Mouse (Mus musculus) spleen, postnatal 10 days (tissue): ENCODE data around the gene Zdhhc5.
A peak's percentile ranks its signal among the peaks of the same experiment; 100 is the strongest.

Experiments used
- DNase-seq, 2 experiments: peaks; one replicate each; pipeline ENCODE4 v3.0.0; 2021 to 2022; ENCODE audit warnings: low spot score in 2 of 2

Zdhhc5 gene

DNA sequence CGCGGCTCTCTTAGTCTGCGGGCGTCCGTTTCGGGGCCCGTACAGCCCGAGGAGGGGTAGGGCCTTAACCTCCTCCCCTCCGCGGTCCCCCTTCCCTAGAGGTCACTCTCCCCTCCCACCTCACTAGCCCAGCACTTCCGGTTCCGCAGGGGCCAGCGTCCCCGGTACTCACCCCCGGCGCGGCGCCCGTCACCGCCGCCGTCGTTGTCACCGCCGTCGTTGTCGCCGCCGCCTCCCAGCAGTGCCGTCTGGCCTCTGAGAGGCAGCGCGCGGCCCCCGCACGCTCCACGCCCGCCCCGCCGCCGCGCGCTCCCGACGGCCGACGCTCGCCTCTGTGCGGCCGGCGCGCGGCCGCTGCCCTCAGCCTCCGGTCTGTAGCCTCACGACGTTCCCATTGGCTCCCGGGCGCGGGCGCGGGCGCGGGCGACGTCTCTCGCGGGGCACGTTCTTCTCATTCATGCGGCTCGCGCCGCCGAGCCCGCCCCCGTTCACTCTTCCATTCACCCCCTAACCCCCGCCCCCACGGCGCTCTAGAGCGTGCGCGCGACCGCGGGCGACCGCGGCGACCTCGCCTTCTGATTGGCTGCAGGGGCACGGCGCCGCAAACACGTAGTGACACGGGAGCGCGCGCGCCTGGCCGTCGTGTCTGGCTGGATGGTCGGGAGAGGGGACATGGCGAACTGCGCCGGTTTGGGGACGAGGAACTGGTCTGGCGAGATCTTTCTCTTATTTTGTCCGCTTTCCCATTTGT, at the start of gene Zdhhc5:
Gene Zdhhc5, minus strand, starts transcription at position 370 of the 751 bp plus-strand sequence.
- peak; percentile 95 to 99 for DNase-seq

DNA sequence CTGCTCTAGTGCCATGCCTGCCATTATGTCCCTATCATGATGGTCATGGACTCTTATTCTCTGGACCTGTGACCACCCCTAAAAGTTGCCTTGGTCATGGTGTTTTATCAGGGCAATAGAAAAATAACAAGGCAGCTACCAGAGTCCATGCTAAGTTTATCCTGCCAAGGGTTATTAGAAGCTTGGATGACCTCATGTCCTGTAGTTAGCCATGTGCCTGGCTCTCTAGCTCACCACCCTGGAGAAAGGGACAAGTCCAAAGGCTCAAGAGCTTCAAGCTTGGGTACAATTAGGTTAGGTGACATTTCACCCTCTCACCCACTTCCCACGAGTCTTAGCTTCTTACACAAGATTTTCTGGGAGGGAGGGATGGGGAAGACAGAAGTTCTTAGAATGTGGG, 47.8 kb upstream of the Zdhhc5 start:
- no peak for DNase-seq

DNA sequence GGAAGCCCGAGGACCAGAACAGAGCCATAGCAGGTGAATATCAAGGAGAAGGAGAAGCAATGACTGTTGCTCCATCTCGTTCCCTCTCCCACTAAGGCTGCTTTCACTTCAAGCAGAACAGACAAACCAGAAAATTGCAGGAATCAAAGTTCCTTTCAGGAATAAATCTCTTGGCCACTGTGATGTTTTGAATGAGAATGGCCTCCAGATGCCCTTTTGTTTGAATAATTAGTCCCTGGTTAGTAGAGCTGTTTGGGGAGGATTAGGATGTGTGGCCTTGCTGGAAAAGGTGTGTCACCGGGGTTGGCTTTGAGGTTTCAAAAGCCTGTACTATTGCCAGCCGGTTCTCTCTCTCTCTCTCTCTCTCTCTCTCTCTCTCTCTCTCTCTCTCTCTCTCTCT, 47.3 kb upstream of the Zdhhc5 start:
- no peak for DNase-seq

DNA sequence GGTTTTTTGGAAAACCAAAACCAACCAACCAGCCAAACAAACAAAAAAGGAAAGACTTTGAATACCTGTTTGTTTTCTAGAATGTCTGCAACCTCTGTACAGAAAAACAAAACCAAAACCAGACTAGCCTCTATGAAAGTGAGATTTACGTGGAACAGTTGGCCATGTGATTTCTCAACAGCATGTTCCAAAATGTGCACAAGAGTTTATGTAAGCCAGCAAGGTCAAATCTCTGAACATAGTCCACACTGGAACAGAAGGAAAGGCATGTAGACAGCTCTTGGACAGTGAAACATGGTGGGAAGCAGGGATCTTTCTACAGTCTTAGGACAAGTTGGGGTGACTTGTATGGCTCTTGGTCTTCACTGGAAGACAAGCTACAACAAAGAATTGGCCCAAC, 46.9 kb upstream of the Zdhhc5 start:
- no peak for DNase-seq

DNA sequence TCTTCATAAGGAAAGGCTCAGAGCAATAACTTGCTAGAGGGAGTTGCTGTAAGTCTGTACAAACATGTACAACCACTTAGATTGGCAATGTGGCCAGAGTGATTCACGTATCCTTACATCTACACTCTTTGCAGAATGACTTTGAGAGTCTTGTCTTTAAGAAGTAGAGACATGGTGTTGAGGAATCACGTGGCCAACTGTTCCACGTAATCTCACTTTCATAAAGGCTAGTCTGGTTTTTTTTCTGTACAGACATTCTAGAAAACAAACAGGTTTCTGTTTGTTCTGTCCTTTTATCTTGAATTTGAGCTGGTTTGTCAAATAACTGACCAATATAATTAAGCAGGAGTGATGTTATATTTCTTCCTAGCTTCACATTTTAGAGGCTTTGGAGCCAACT, 46.3 kb upstream of the Zdhhc5 start:
- DNase-seq = no peak

DNA sequence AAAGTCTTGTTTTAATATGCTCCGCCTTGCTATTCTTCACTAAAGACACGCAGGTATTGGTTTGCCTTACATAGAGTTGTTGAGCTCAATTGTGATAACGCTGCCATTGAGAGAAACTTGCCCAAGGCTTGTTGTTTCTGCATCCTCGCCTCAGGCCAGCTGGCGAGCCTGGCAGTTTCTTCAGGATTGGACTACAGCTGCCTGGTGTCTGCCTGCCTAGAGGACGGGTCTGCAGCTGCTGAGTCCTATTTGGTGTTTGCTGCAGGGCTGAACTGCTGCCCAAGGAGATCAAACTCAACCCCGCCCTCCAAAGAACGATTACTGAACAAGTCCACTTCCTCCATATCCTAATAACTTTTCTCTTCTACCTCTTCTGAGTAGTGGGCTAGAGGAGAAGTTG, 45.8 kb upstream of the Zdhhc5 start:
- no peak for DNase-seq

DNA sequence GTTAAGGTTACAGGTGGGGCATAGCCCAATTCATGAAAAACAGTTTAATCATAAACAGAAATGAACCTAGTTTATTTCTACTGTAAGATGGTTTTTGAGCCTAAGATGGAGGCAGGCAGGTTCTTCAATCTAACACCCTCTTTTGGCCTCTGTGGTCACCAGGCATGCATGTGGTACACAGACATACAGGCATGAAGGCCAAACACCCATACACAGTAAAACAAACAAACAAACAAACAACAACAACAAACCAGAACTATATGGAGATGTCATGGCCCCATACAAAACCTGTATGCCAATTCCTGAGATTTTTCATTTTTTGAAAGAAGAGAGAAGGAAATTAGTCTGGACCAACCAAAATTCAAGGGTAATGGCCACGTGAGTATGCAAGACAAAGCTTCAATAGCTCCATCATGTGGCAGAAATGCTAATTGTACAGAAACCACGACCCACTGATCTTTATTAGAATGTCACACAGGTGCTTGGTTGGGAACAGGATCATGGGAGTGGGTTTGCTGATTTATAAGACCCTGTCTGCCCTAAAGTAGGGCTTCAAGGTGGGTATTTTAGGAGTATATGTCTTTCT, 43.7 kb upstream of the Zdhhc5 start:
- DNase-seq = peak; percentile 18 to 34

DNA sequence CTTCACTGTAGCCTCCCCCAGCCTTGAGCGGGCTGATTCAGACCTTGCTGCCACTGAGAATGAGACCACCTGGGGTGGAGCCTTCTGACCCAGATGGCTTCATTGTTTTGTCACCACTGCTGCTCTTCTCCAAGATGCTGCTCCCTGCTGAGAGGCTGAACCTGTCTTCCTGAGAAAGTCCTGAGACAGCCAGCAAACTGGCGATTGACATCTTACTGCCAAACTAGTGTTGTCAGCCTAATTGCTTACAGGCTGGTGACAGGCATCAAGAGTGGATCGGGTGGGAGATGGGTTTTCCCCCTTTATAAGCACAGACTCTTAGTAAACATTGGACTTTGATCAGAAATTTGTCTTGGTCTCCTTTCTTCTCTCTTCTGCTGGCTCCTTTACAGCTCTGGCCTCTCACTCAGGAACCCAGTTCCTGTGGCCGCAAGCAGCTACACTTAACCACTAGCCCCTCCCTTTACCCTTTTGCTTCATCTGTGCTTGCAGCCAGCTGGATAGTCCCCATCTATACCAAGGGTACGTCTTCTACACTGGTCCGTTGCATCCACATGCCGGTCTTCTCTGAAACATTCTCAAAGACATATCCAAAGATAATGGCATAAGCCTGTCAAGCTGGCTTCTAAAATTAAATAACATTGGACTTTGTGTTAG, 42.2 kb upstream of the Zdhhc5 start:
- no peak for DNase-seq

DNA sequence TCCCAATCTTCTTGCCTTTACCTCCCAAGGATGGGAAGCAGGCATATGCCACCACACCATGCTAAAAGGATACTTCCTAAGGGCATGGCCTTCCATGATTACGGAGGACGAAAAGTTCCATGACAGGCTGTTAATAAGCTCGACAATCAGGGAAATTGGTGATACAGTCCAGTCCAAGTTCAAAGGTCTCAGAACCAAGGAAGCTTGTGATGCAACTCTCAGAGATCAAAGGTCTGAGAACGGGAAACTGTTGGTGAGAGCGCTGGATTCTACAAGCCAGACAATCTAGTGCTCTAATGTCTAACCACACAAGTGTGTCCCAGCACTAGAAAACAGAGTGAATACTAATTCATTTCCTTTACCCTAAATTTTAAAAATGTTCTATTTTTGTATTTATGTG, 41.3 kb upstream of the Zdhhc5 start:
- DNase-seq = no peak

DNA sequence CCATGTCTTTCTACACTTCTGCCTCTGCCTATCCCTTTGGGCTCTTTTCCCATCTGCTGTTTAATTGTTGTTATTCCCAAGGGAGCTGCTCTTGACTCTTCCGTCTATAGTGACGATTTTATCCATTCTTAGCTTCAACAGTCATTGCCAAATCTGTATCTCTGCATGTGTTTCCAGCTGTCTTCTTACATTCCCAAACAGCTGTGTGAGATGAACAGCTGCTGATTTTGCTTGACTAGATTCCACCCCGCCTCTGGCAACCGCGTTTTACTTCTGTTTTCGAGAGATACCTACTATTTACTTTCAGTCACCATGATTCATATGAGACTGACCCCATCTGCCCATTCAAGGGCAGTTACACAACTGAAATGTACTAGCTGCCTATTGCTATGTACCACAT, 35.1 kb upstream of the Zdhhc5 start:
- DNase-seq = no peak

DNA sequence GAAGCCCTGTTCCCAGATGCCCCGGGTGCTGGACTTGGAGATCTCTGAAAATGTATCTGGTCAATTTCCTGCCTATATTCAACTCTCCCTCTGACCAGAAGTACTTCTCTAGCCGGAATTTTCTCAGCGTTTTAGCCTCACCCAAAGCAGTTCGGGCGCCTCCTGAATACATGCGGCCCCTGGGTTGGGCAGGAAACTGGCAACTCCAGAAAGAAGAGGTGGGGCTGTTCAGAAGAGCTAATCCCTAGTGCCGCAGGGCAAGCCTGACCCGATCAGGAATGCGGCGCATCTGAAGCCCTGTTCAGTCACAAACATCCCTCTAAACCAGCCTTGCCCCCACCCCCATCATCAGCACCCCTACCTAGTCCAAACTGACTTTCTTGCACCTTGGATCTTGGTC, 29.1 kb upstream of the Zdhhc5 start:
- DNase-seq = no peak

DNA sequence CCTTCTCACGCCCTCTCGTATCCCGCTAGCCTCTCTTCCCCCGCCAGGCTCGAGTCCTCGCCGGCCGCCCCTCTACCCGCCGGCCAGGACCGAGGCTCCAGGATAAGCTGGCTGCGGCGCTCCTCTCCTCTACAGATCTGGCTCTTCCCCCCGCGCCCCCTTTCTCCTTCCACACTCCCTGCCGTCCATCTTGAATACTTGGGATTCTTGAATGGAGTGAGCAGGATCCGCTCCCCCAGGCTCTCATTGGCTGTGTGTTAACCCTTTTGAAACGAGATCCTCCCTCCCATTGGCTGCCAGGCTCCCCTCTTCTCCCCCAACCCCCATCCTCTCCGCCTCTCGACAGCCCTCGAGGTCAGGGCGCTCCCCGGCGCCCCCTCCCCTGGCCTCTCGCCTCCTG, 28.6 kb upstream of the Zdhhc5 start, which contains the start of gene Gm19426:
Gene Gm19426, minus strand, starts transcription at position 95 of the 400 bp plus-strand sequence.
- DNase-seq = peak; percentile 43 to 47

DNA sequence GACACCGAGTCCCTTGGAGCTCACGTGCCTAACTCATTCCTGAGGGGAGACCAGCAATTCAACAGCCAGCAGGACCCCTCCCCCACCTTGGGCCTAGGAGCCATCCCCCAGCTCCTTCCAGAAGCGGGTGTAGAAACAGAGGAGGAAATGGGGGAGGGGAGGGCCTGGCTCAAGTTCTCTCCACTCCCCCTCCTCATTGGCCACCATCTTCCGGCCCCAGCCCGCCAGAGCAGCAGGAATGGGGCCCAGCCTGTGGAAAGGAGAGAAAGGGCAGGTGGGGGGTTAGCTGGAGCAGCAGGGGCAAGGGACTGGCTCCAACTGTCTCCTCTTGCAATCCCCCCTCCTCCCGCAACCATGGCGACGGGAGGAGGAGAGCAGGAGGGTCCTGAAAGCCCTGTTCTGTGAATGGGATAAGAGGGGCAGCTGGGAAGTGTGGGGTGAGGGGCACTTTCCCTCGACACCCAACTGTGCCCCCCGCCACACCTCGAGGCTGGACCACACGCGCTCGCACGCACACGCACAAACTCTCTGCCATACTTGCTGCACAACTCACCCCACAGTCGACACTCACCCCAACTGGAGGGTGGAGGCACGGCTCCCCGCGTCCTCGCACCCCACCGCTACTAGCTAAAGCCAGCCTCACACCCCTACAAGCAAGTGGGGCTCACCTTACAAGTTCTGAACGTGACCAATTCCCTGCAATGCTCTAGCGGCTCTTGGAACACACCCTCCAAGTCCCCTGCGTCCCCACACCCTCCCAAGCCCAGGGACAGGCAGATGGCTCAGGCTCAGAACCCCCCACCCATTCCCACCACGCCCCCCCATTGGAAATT, 27.7 kb upstream of the Zdhhc5 start:
- DNase-seq = peak; percentile 33 to 53

DNA sequence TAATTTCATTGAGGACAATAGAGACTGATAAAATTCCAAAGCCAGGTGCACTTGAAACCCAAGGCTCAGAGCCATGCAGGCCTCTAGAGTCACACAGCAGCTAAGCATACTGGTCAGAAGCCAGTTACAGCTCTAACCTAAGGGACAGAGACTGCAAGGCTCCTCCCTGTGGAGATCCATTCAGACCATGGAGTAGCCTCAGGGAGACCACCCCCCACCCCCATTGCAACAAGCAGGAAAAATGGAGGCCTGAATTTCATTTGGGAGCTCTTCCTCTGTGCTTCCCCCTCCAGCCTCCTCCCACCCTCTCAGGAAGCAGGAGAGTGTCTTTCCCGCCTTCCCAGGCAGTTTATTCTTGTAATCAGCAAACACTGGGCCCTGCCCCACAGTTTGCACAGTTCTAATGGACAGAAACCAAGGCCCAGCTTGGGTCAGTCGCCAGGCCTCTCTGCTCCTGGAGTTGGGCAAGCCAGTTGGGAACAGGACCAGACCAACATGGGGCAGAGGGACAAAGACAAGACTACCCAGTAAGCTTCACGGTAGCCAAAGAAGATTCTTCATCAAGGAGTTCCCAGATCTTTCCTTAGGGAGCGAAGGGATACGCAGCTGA, 27.0 kb upstream of the Zdhhc5 start:
- DNase-seq = no peak

DNA sequence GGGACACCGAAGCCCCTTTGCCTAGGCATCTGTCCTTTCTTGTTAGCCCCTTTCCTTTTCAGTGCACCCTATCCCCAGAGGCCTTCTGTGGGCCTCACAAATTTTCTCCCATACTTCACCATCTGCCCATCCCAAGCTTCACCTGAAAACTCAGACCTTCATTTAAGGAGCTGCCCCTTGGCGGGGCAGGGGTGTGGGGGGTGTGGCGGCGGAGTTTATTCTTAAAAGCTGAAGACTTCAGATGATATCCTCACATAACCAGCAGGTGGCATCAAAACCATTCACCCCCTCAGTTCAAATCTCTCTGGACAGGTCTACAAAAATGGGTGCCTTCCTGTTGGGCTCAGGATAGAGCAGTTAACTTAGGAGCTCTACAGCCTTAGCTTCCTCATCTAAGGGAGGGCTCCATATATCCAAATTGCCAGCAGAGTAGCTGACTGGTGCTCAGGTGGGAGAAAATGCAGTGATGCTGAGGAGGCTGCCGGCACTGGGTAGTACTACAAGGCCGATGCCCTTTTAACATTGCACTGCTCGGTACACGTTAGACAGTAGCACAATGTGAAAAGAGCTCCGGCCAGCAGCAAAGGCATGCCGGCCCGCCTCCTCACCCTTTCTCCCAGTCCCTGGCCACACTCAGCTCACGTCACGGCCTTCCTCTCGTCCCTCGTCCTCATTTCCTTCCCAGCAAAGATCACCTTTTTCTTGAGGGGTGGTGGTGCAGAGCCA, 25.8 kb upstream of the Zdhhc5 start:
- DNase-seq = peak in 1 of 2 experiments; percentile 44

DNA sequence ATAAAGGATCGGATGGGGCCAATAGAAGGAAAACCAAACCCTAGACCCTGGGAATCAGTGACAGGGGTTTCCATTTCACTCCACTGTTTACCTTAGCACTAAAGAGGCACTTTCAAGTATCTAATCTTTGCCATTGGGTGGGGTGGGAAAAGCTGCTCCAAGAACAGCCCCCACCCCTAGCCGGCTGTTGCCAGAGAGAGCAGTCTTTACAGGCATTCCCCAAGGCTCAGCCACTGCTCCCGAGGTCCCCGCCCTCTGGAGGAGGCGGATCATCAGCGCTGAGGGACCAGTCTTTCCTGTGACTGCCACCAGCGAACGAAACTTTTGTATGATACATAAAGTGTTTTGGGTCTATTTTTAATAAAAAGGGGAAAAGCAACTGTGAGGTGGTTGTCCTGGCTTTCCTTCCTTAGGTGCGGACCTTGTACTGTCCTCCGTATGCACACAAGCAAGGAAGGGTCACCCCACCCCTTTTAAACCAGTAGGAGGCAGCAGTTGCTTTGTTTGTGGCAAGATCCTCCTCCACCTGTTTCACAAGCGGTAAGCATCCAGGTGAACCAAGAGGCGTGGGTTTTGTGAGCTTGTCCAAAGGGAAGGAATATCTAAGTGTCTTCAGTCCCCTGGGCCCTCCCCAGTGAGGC, 23.4 kb upstream of the Zdhhc5 start:
- DNase-seq = peak; percentile 45

DNA sequence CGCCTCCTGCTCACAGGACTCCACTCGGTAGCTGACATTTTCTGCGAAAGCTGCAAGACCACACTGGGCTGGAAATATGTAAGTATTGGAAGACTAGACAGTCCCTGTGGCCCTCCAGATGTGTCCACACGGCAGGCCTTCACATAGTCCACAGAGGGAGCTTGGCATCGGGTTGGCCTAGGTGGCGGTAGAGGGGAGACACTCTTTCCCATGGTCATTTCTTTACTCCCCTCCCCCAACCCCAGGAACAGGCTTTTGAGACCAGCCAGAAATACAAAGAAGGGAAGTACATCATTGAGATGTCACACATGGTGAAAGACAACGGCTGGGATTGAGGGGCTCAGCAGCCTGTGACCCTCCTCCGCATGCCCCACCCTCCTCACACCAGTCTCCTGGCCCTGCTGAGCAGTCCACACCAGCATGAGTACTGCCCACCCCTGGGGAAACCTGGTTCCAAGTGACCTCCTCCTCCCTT, 22.5 kb upstream of the Zdhhc5 start:
- peak; percentile 39 to 47 for DNase-seq

DNA sequence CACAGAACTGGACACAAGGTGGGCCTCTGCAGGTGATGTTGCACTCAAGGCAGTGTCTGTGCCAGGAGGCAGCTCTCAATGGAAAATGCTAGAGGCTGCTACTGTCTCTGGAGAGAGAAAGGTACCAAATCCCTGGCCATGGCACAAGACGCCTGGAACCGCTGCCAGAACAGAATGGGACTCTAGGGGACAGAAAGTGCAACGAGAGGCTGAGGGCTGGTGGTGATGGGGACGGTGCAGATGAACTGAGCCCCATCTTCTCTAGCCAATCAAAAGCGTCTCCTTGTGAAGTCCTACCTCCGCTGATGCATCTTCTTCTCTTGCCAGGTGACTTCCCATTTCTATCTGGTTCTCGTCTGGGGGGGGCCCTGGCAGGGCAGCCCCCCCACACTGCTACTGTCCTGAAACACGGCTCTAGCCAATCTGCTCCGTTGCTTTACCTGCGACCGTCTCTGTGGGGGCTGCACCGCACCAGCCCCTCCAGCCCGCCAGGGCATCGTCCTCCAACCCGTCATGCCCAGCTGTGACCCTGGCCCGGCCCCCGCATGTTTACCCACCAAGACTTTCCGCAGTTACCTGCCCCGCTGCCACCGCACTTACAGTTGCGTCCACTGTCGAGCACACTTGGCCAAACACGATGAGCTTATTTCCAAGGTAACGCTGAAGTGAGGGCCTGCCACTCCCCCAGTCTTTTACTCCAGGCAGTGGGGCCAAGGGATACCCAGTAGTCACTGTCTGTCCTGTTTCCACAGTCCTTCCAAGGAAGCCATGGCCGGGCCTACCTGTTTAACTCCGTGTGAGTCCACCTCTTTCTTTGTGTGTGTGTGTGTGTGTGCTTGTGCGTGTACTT, 21.6 kb upstream of the Zdhhc5 start:
- DNase-seq = peak; percentile 51 to 63

DNA sequence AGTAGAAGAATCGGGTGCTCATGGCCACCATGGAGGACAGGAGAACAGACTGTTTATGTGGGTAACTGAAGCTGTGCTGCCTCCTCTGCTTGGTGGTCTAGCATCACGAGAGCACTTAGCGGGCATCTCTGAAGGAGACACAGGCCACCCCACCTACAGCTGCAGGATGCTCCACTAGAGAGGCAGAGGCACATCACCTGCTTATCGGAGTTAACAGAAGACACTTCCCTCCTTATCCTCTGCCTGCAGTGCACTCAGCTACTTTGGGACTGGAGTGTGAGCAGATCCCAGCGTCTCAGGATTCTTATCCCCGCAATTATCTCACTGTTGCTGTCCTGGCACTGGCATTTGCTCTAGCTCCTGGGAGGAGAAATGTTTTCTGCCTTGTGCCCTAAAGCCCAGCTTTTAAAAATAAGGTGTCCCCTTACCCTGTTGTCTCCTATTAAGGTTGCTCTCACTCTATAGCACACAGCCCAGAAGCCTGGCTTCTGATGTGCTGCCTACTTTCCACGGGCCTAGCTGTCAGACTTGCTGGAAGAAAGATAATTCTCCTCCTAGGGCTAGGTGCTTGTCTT, 20.5 kb upstream of the Zdhhc5 start:
- peak; percentile 79 to 83 for DNase-seq
